Mouse (Mus musculus) limb, embryonic 15.5 days (tissue): Measurements from ENCODE around the gene Tspan15. TPM values are rescaled to one million over a fixed set of nuclear protein-coding genes. Genes with fewer than 3 reads are reported as not detected.

Source experiments
- ATAC-seq: fragments of 200-750 bp; cut with Nextera tagmentation; 2 replicates; pipeline ENCODE4 v1.8.0; 2017; ENCODE audit warnings: low read depth, moderate TSS enrichment; ENCODE audit not compliant: insufficient number of reproducible peaks, low FRiP score, low TSS enrichment
- H3K27ac ChIP-seq: fragments of 300-500 bp; sonication (generic); 2 replicates; pipeline ENCODE4 v1.5.1; 2015; ENCODE audit warnings: moderate library complexity, mild to moderate bottlenecking, inconsistent platforms
- H3K27me3 ChIP-seq: fragments of 300-500 bp; sonication (generic); 2 replicates; pipeline ENCODE4 v1.6.1; 2015; ENCODE audit warnings: inconsistent platforms
- H3K36me3 ChIP-seq: fragments of 300-500 bp; sonication (generic); 2 replicates; pipeline ENCODE4 v1.6.1; 2015; ENCODE audit warnings: inconsistent platforms
- H3K4me1 ChIP-seq: fragments of 300-500 bp; sonication (generic); 2 replicates; pipeline ENCODE4 v1.6.1; 2015; ENCODE audit warnings: inconsistent platforms
- H3K4me2 ChIP-seq: fragments of 300-500 bp; sonication (generic); 2 replicates; pipeline ENCODE4 v1.6.1; 2015; ENCODE audit warnings: mild to moderate bottlenecking, inconsistent platforms
- H3K4me3 ChIP-seq: fragments of 300-500 bp; sonication (generic); 2 replicates; pipeline ENCODE4 v1.5.1; 2015; ENCODE audit warnings: mild to moderate bottlenecking, inconsistent platforms
- H3K9ac ChIP-seq: fragments of 300-500 bp; sonication (generic); 2 replicates; pipeline ENCODE4 v1.6.1; 2015; ENCODE audit warnings: inconsistent platforms
- H3K9me3 ChIP-seq: fragments of 300-500 bp; sonication (generic); 2 replicates; pipeline ENCODE4 v1.6.1; 2016; ENCODE audit warnings: inconsistent platforms
- WGBS: fragments of 180-500 bp; shearing (Covaris S2); methylation state at CpG from one replicate; pipeline ENCODE4 v1.1.7; 2015; 5-methylcytosine and 5-hydroxymethylcytosine counted together
- polyA plus RNA-seq: library from polyadenylated mRNA; unstranded; fragments of >200 nt; fragmentation: Nextera tagmentation; extraction: Ambion mirVana; gene quantifications from 2 replicates; pipeline ENCODE4 v1.2.1, GENCODE M21; 2015

Tspan15 gene
- polyA plus RNA-seq, 1 experiment from 2014 or later: 16.3 TPM

DNA sequence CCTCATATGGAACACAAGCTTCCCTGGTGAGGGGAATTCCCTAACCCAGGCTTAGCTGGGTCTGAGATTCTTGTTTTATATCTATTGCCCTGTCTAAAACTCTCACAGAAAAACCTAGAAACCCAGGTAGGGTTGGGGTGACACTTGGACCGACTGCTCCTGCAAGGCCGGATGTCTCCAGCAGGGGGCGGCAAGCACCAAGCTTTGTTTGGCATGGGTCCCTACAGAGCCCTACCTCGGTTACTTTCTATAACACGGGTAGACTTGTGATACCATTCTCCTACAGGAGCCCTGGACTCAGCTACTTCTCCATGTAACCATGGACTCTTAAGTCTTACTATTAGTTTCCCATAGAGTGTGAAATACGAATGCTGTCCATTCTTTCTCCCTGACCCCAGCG lies 44.2 kb downstream of the Tspan15 start:
- Histone ChIP-seq H3K36me3 (no peaks in the 10 kb centered on the region), H3K4me3 (no peak overlapping the region), H3K4me2 (no peak overlapping the region), H3K4me1 (peaks cover 5% of the 10 kb centered on the region; the same call in 1 of the 2 replicates), H3K9ac (no peak overlapping the region), H3K9me3 (no peaks in the 10 kb centered on the region), H3K27ac (no peak overlapping the region), H3K27me3 (0 out of 2 replicates have a peak, but pooled peaks cover 7% of the 10 kb centered on the region)
- 21% methylated on average over 7 of the region's 7 CpGs for WGBS
- ATAC-seq: no peak

DNA sequence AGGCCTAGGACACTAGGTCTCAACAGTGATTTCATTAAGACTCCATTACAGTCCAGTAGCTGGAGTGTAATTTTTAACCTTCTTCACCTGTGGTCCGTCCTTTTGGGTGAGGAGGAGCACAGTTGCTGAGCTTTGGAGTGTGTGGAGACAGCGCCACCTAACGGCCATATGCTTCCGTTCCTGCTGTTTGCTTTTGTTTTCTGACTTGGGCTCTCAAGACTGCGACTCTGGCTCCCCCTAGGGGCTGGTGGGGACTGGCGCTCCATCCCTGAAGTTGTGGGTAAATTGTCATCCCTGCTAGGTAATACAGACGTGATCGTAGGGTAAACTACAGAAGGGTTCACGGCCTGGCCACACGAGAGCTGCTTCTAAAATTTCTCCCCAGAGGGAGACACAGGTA lies 48.0 kb downstream of the Tspan15 start:
- under 1% methylated on average over 10 of the region's 10 CpGs for WGBS
- Histone ChIP-seq H3K36me3 (no peaks in the 10 kb centered on the region), H3K9me3 (no peaks in the 10 kb centered on the region), H3K27me3 (0 out of 2 replicates have a peak, but pooled peaks cover 7% of the 10 kb centered on the region), H3K4me1 (no peaks in the 10 kb centered on the region), H3K4me3 (no peak overlapping the region), H3K4me2 (no peak overlapping the region), H3K9ac (no peak overlapping the region), H3K27ac (no peak overlapping the region)
- no peak for ATAC-seq

DNA sequence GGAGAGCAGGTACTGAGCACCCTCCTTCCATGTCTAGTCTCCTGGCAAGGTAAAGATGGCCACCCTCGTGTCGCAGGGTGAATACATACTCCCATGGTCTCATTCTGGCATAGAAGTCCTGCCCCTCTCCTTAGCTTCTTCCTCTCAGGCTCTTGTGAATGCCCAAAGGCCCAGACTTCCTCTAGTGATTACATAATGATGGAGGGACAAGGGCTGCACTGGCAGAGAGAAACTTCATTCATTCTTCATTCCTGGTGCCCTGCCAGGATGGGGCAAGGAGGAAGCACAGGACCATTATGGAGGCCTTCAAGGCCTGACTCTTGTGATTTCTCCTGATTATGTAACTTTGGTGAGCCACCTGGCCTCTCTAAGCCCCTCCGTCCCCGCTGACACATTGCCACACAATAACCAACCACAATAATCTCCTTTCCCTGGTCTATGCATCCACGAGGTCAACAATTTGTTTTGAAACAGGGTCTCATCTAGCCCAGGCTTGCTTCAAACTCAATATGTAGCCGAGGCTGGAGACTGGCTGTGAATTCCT lies 48.5 kb downstream of the Tspan15 start:
- Histone ChIP-seq H3K4me2 (no peak overlapping the region), H3K4me3 (no peak overlapping the region), H3K9ac (no peak overlapping the region), H3K27ac (no peak overlapping the region), H3K36me3 (no peaks in the 10 kb centered on the region), H3K9me3 (no peaks in the 10 kb centered on the region), H3K27me3 (0 out of 2 replicates have a peak, but pooled peaks cover 7% of the 10 kb centered on the region), H3K4me1 (no peaks in the 10 kb centered on the region)
- WGBS: 69% methylated on average over 6 of the region's 6 CpGs
- ATAC-seq: no peak

DNA sequence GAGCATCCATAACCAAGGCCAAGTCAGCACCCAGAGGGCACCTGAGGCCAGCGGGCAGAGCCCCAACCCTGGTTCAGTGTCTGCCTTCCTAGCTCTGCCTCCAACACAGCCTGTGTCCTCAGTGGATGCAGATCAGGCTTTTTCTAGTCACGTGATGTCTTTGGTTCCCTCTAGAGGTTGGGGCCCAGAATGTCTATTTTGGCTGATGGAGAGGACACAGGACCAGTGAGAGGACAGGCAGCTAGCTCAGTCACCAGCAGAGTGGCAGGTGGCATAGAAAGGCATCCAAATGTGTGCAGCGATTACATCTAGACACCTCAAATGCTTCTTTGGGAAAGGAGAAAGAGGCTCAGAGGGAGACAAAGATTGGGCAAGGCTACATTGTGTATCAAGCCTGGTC lies 49.4 kb downstream of the Tspan15 start:
- Histone ChIP-seq H3K9ac (no peak overlapping the region), H3K4me3 (no peak overlapping the region), H3K27me3 (0 out of 2 replicates have a peak, but pooled peaks cover 7% of the 10 kb centered on the region), H3K4me2 (no peak overlapping the region), H3K36me3 (no peaks in the 10 kb centered on the region), H3K27ac (no peak overlapping the region), H3K9me3 (no peaks in the 10 kb centered on the region), H3K4me1 (no peaks in the 10 kb centered on the region)
- no peak for ATAC-seq
- 49% methylated on average over 3 of the region's 3 CpGs for WGBS

DNA sequence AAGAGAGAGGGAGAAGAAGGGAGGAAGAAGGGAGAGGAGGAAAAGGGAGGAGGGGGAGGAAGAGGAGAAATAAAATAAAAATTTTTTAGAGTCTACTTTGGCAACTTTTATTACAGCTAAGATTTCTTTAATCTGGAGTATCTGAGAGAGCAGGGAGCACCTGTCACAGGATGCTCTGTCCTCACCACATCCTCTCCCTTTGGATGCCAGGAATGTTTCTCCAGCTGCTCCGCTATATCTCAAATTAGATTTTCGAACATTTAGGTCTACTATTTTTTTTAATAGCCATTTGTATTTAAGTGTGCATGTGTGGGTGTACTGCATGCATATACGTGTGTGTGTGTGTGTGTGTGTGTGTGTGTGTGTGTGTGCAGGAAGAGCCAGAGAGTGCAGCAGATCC lies 51.1 kb downstream of the Tspan15 start:
- Histone ChIP-seq H3K9ac (no peak overlapping the region), H3K27me3 (0 out of 2 replicates have a peak, but pooled peaks cover 3% of the 10 kb centered on the region), H3K27ac (no peak overlapping the region), H3K4me2 (no peak overlapping the region), H3K4me3 (no peak overlapping the region), H3K4me1 (no peaks in the 10 kb centered on the region), H3K36me3 (no peaks in the 10 kb centered on the region), H3K9me3 (no peaks in the 10 kb centered on the region)
- WGBS: 80% methylated on average over 3 of the region's 3 CpGs
- ATAC-seq: no peak

DNA sequence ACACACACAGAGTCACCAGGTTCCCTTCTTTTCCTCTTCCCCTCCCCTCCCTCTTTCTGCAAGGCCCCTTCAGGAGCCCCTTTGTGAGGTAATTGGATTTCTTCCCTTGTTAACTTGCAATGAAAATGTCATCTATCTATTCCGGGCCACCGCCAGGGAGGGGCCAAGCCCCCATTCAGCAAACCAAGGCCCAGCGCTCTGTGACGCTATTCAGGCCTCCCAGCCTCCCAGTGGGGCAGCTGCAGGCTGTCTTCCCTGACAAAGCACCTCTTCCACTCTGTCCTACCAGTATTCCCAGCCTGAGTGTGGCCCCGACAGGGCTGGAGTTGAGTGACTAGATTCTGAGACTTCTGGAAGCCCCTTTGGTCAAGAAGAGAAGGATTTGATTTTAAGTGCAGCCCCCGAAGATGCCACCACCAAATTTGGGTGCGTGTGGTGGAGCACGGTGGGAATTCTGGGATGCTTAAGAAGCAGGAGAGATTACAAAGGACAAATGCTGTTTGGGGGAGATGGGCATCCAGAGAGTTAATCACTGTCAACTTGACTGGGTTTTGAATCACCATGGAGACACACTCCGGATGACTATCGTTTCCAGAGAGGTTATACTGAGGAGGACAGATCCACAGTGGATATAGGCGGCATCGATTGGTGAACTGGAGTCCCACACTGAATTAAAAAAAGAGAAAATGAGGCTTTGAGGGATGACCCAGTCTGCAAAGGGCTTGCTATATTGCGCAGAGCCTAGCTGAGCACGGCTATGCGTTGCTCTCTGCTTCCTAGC lies 56.3 kb downstream of the Tspan15 start:
- H3K27ac ChIP-seq: no peak overlapping the region
- H3K9ac ChIP-seq: no peak overlapping the region
- no peak overlapping the region for H3K4me3 ChIP-seq
- ATAC-seq: no peak
- H3K36me3 ChIP-seq: no peaks in the 10 kb centered on the region
- no peaks in the 10 kb centered on the region; the same call in 1 of the 2 replicates for H3K4me1 ChIP-seq
- 63% methylated on average over 15 of the region's 15 CpGs for WGBS
- no peaks in the 10 kb centered on the region for H3K27me3 ChIP-seq
- no peak overlapping the region for H3K4me2 ChIP-seq
- H3K9me3 ChIP-seq: no peaks in the 10 kb centered on the region

DNA sequence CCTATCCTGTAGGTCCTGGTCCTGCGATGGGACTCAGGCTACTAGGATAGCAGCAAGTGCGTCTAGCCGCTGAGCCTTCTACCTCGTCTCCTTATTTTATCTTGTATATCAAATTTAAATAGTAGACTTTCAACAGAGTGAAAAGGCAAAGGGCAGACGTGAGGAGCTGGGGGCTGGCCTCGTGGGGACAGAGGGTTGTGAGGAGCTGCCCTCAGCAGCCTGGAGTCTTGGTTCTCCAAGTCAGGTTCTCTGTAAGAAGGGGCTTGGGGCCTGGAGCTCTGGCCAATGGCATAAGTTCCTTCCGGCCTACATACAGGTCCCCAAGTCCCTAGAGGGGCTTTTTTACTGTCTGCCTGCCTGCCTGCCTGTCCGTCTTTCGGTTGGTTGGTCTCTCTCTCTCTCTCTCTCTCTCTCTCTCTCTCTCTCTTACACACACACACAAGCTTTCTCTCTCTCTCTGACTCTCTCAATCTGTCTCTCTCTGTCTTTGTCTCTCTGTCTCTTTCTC lies 57.1 kb downstream of the Tspan15 start:
- WGBS: 37% methylated on average over 9 of the region's 9 CpGs
- H3K9me3 ChIP-seq: no peaks in the 10 kb centered on the region
- no peak for ATAC-seq
- H3K36me3 ChIP-seq: no peaks in the 10 kb centered on the region
- H3K9ac ChIP-seq: no peak overlapping the region
- H3K27me3 ChIP-seq: no peaks in the 10 kb centered on the region
- H3K4me1 ChIP-seq: no peaks in the 10 kb centered on the region; the same call in 1 of the 2 replicates
- H3K27ac ChIP-seq: no peak overlapping the region
- H3K4me2 ChIP-seq: no peak overlapping the region
- no peak overlapping the region for H3K4me3 ChIP-seq

DNA sequence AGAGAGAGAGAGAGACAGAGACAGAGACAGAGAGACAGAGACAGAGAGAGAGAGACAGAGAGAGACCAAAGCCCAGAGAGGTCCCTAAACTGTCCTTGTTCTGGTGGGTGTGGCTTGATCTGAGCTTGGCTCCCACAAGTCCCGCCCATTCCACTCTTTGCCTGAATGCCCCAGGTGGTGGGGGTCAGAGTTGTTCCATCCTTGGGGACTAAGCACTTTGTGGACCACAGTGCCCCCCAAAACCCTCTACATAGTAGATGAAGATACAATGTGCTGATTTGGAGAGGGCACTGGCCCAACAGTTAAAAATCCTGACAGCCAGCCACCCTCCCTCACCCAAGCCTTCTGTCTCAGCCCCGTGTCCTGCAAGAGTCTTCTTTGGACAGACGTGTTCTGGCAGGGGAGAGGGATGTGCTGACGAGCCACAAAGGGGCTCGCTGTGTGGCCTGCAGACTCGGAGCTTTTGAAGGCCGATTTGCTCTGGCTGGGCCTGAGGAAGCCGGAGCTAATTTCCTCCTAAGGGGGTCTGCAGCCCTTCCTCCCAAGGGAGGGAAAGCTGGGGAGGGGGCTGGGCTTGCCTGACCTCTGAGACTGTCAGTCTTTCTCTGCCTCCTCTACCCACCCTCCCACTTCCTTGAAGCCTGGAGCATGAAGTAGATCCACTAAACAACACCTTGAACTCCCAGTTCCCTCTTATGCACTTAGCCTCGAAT lies 58.1 kb downstream of the Tspan15 start:
- H3K4me1 ChIP-seq: no peaks in the 10 kb centered on the region; the same call in 1 of the 2 replicates
- no peak overlapping the region for H3K9ac ChIP-seq
- no peak overlapping the region for H3K4me2 ChIP-seq
- H3K9me3 ChIP-seq: no peaks in the 10 kb centered on the region
- no peak overlapping the region for H3K4me3 ChIP-seq
- H3K27ac ChIP-seq: no peak overlapping the region
- 9% methylated on average over 9 of the region's 9 CpGs for WGBS
- no peak for ATAC-seq
- no peaks in the 10 kb centered on the region for H3K27me3 ChIP-seq
- H3K36me3 ChIP-seq: no peaks in the 10 kb centered on the region

DNA sequence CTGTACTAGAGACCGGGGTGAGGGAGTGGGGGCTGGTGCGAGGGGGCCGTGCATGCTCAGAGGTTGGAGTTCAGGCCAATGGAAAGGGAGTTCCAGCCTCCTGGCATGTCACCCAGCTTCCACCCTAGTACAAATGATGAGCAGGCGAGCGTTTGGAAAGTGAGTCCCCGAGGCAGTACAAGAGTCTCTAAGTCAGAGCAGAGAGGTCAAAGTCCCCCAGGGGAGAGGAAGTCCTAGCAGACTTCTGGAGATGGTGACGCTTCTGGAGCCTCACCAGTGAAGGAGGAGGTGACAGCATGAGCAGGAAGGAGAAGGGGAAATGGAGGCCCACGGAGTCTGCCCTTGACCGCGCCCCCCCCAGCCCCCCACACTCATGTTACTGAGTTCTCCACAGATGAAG lies 68.6 kb downstream of the Tspan15 start:
- Histone ChIP-seq H3K4me1 (no peaks in the 10 kb centered on the region), H3K36me3 (no peaks in the 10 kb centered on the region), H3K4me3 (no peak overlapping the region), H3K4me2 (no peak overlapping the region), H3K27ac (no peak overlapping the region), H3K9me3 (no peaks in the 10 kb centered on the region), H3K9ac (no peak overlapping the region), H3K27me3 (no peaks in the 10 kb centered on the region)
- WGBS: 54% methylated on average over 10 of the region's 10 CpGs
- ATAC-seq: no peak

DNA sequence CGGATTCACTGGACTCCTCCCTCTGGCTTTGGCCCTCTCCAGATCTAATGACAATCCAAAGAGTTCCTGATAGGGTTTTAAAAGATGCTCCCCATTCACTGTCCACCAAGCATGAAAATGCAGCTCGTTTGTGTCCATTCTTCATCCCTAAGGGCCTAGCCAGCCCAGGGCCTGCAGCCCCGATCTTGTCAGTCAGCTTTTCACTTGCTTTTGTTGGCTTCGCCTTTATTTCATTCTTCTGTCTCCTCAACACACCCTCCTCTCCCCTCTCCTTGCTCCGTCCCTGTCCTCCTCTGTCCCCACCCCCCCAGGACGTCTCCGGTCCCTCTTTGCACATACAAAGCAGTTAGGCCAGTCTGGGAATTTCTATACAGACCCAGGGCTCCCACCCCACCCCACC lies 81.1 kb downstream of the Tspan15 start:
- no peak overlapping the region for H3K9ac ChIP-seq
- H3K4me1 ChIP-seq: no peaks in the 10 kb centered on the region
- no peaks in the 10 kb centered on the region for H3K36me3 ChIP-seq
- peaks cover 4% of the 10 kb centered on the region; the same call in 1 of the 2 replicates for H3K27me3 ChIP-seq
- WGBS: 62% methylated on average over 7 of the region's 7 CpGs
- no peak overlapping the region for H3K4me2 ChIP-seq
- H3K9me3 ChIP-seq: no peaks in the 10 kb centered on the region
- no peak overlapping the region for H3K27ac ChIP-seq
- no peak for ATAC-seq
- no peak overlapping the region for H3K4me3 ChIP-seq

DNA sequence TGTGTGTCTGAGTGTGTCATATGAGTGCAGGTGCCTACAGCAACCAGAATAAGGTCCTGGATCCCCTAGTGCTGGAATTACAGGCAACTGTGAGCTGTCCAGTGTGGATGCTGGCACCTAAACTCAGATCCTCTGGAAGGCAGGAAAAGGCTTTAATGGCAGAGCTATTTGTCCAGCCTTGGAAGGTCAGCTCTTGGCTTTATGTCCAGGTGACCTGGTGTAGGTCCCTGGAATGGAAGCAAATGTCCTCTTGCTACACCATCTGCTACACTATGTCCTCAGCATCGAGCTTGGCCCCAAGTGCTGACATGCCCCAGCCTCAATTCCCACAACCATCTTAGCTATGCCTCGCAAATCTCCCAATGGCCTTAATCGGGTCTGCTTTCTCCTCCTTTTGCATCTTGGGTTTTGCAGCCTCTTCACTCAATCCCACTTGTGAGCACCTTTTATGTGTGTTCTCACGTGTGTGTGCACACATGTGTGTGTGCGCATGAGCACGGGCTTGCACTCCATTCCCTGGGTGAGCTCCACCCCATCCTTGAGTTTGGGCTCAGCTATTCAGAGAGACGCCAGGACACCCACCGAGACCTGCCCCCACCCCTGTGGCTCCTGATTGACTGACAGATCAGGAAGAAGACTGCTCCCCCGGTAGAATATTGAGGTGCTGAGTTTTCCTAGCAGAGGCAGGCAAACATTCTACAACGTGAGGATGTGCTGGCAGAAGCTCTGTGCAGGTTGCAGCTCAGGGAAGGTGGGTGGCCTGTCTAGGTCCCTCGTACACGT lies 83.4 kb downstream of the Tspan15 start:
- H3K4me3 ChIP-seq: no peak overlapping the region
- ATAC-seq: no peak
- no peak overlapping the region for H3K27ac ChIP-seq
- WGBS: 56% methylated on average over 12 of the region's 12 CpGs
- no peak overlapping the region for H3K4me2 ChIP-seq
- no peaks in the 10 kb centered on the region for H3K36me3 ChIP-seq
- H3K9ac ChIP-seq: no peak overlapping the region
- H3K4me1 ChIP-seq: no peaks in the 10 kb centered on the region
- H3K27me3 ChIP-seq: peaks cover 4% of the 10 kb centered on the region; the same call in 1 of the 2 replicates
- H3K9me3 ChIP-seq: no peaks in the 10 kb centered on the region
